Mouse (Mus musculus): ENCODE data around the gene Mycs. TPM values are rescaled to one million over a fixed set of nuclear protein-coding genes. Genes with fewer than 3 reads are reported as not detected.

Mycs gene
- total RNA-seq (2017), result not detected in 2 replicates

GRCm38 (mm10) chrX:5469165-5469564, at the start of gene Mycs:
TSS of gene Mycs (minus strand) at chrX:5469265.
- ATAC-seq (ENCODE audit: extremely low read depth, insufficient number of reproducible peaks, low FRiP score, poor library complexity, severe bottlenecking), result no peak

GRCm38 (mm10) chrX:5468022-5468421, 1.0 kb downstream of the Mycs start:
- no peak for ATAC-seq (ENCODE audit: extremely low read depth, insufficient number of reproducible peaks, low FRiP score, poor library complexity, severe bottlenecking)

Other genes starting within 250 kb of the Mycs start
- not detected in 2 replicates for gene Btbd35f7, start 199.8 kb upstream of the Mycs start, total RNA-seq (2017)